Mouse (Mus musculus): ENCODE results near the gene Atoh8.

- TF ChIP-seq CTCF (IDR thresholded peaks at IDR 0.05; ENCODE audit: low read depth) (no peak), EP300 (IDR thresholded peaks at IDR 0.05; ENCODE audit: low read depth) (no peak)
These were observed 26.4 kb upstream of the Atoh8 start for GRCm38 (mm10) chr6:72261683-72262320.
